Mouse (Mus musculus): ENCODE data around the gene Gm20605.
A peak's percentile ranks its signal among the peaks of the same experiment; 100 is the strongest.

GRCm38 (mm10) chr5:137628498-137629305 is at the start of gene Gm20605, which contains the start of the genes Fbxo24 and Lrch4:
- peak; percentile 34 for TF ChIP-seq CTCF (IDR thresholded peaks at IDR 0.05; ENCODE audit: low read depth)
- TF ChIP-seq EP300 (IDR thresholded peaks at IDR 0.05; ENCODE audit: low read depth) = peak; percentile 52

All from liver, postnatal 0 days (tissue).